Mouse (Mus musculus): ENCODE measurements around the gene Gm21992. TPM values are rescaled to one million over a fixed set of nuclear protein-coding genes. Genes with fewer than 3 reads are reported as not detected.

Gene Gm21992
- total RNA-seq, 1 experiment: 40.0 TPM

GRCm38 (mm10) chr19:4700656-4701055 is 110.8 kb downstream of the Gm21992 start:
- no peak overlapping the region for H3K27ac ChIP-seq (ENCODE audit: insufficient read depth, low read depth, low read length, poor library complexity, severe bottlenecking)
- in situ Hi-C loops (cut with MboI; ENCODE audit: low sequenced_read_pairs in 2 of 2, unreplicated experiment in 2 of 2): no loop called here
- no peaks in the 10 kb centered on the region for H3K36me3 ChIP-seq (ENCODE audit: control insufficient read depth, insufficient read depth, low read length, poor library complexity, severe bottlenecking)
- H3K9ac ChIP-seq (ENCODE audit: insufficient read depth, low read depth, low read length, poor library complexity, severe bottlenecking): no peak overlapping the region
- H3K9me3 ChIP-seq (ENCODE audit: control insufficient read depth, insufficient read depth, low read depth, low read length): no peaks in the 10 kb centered on the region
- DNase-seq (ENCODE audit: low read depth, low spot score): no peak
- no peaks in the 10 kb centered on the region; a peak in 1 of 4 replicates for H3K4me1 ChIP-seq (ENCODE audit: control insufficient read depth in 2 of 2, insufficient read depth in 2 of 2, low read length in 2 of 2, poor library complexity in 1 of 2)
- H3K4me3 ChIP-seq (ENCODE audit: insufficient read depth in 1 of 2, low read depth in 1 of 2, low read length in 2 of 2, poor library complexity in 1 of 2, severe bottlenecking in 1 of 2): no peak overlapping the region
- no peak for TF ChIP-seq ZC3H11A (IDR thresholded peaks at IDR 0.05; ENCODE audit: borderline replicate concordance, low read depth, low read length)
- no peak for TF ChIP-seq CHD2 (IDR thresholded peaks at IDR 0.05; ENCODE audit: low read depth, low read length)
- no peak for TF ChIP-seq HCFC1 (IDR thresholded peaks at IDR 0.05; ENCODE audit: borderline replicate concordance, insufficient read depth, low read length)
- TF ChIP-seq MAFK (IDR thresholded peaks at IDR 0.05; ENCODE audit: insufficient read depth, low read depth, low read length): no peak
- TF ChIP-seq ZNF384 (IDR thresholded peaks at IDR 0.05; ENCODE audit: low read depth, low read length): no peak

DNA sequence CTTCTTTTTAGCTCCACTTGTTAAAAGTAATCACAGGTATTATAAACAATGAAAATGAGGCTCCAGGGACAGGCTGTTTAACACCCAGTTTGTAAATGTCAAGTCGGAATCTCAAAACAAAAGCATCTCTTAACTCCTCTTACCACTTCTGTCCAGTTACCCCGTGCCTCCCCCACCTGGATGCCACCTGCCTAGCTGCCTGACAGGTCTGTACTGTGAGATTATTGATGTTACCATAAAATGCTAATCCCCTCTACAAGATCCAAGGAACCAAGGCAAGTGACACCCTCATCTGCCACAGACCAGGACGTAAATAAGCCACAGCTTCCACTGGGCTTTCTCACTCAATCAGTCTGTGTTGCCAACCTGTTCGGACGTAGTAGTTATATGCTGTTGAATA is 111.6 kb downstream of the Gm21992 start:
- Histone ChIP-seq H3K27ac (ENCODE audit: insufficient read depth, low read depth, low read length, poor library complexity, severe bottlenecking) (no peak overlapping the region), H3K9me3 (ENCODE audit: control insufficient read depth, insufficient read depth, low read depth, low read length) (no peaks in the 10 kb centered on the region), H3K36me3 (ENCODE audit: control insufficient read depth, insufficient read depth, low read length, poor library complexity, severe bottlenecking) (no peaks in the 10 kb centered on the region), H3K9ac (ENCODE audit: insufficient read depth, low read depth, low read length, poor library complexity, severe bottlenecking) (no peak overlapping the region), H3K4me1 (ENCODE audit: control insufficient read depth in 2 of 2, insufficient read depth in 2 of 2, low read length in 2 of 2, poor library complexity in 1 of 2) (no peaks in the 10 kb centered on the region; a peak in 1 of 4 replicates), H3K4me3 (ENCODE audit: insufficient read depth in 1 of 2, low read depth in 1 of 2, low read length in 2 of 2, poor library complexity in 1 of 2, severe bottlenecking in 1 of 2) (no peak overlapping the region)
- in situ Hi-C loops (cut with MboI; ENCODE audit: low sequenced_read_pairs in 2 of 2, unreplicated experiment in 2 of 2): no loop called here
- TF ChIP-seq HCFC1 (IDR thresholded peaks at IDR 0.05; ENCODE audit: borderline replicate concordance, insufficient read depth, low read length): no peak
- TF ChIP-seq MAFK (IDR thresholded peaks at IDR 0.05; ENCODE audit: insufficient read depth, low read depth, low read length): no peak
- no peak for TF ChIP-seq ZNF384 (IDR thresholded peaks at IDR 0.05; ENCODE audit: low read depth, low read length)
- no peak for TF ChIP-seq ZC3H11A (IDR thresholded peaks at IDR 0.05; ENCODE audit: borderline replicate concordance, low read depth, low read length)
- no peak for TF ChIP-seq CHD2 (IDR thresholded peaks at IDR 0.05; ENCODE audit: low read depth, low read length)
- DNase-seq (ENCODE audit: low read depth, low spot score): no peak

GRCm38 (mm10) chr19:4698856-4699255 is 112.6 kb downstream of the Gm21992 start:
- Histone ChIP-seq H3K4me1 (ENCODE audit: control insufficient read depth in 2 of 2, insufficient read depth in 2 of 2, low read length in 2 of 2, poor library complexity in 1 of 2) (no peaks in the 10 kb centered on the region; a peak in 1 of 4 replicates), H3K36me3 (ENCODE audit: control insufficient read depth, insufficient read depth, low read length, poor library complexity, severe bottlenecking) (no peaks in the 10 kb centered on the region), H3K27ac (ENCODE audit: insufficient read depth, low read depth, low read length, poor library complexity, severe bottlenecking) (no peak overlapping the region), H3K4me3 (ENCODE audit: insufficient read depth in 1 of 2, low read depth in 1 of 2, low read length in 2 of 2, poor library complexity in 1 of 2, severe bottlenecking in 1 of 2) (no peak overlapping the region), H3K9ac (ENCODE audit: insufficient read depth, low read depth, low read length, poor library complexity, severe bottlenecking) (no peak overlapping the region), H3K9me3 (ENCODE audit: control insufficient read depth, insufficient read depth, low read depth, low read length) (no peaks in the 10 kb centered on the region)
- TF ChIP-seq HCFC1 (IDR thresholded peaks at IDR 0.05; ENCODE audit: borderline replicate concordance, insufficient read depth, low read length): no peak
- TF ChIP-seq ZNF384 (IDR thresholded peaks at IDR 0.05; ENCODE audit: low read depth, low read length): no peak
- TF ChIP-seq CHD2 (IDR thresholded peaks at IDR 0.05; ENCODE audit: low read depth, low read length): no peak
- TF ChIP-seq ZC3H11A (IDR thresholded peaks at IDR 0.05; ENCODE audit: borderline replicate concordance, low read depth, low read length): no peak
- no peak for TF ChIP-seq MAFK (IDR thresholded peaks at IDR 0.05; ENCODE audit: insufficient read depth, low read depth, low read length)
- in situ Hi-C loops (cut with MboI; ENCODE audit: low sequenced_read_pairs in 2 of 2, unreplicated experiment in 2 of 2): no loop called here
- no peak for DNase-seq (ENCODE audit: low read depth, low spot score)

- no peak for TF ChIP-seq ZC3H11A (IDR thresholded peaks at IDR 0.05; ENCODE audit: borderline replicate concordance, low read depth, low read length)
- Histone ChIP-seq H3K9ac (ENCODE audit: insufficient read depth, low read depth, low read length, poor library complexity, severe bottlenecking) (peak within 1 kb of the TSS; percentile 54), H3K9me3 (ENCODE audit: control insufficient read depth, insufficient read depth, low read depth, low read length) (no peaks in the 10 kb centered on the region), H3K4me3 (ENCODE audit: insufficient read depth in 1 of 2, low read depth in 1 of 2, low read length in 2 of 2, poor library complexity in 1 of 2, severe bottlenecking in 1 of 2) (peak within 1 kb of the TSS; percentile 58 to 79), H3K36me3 (ENCODE audit: control insufficient read depth, insufficient read depth, low read length, poor library complexity, severe bottlenecking) (no peaks in the 10 kb centered on the region), H3K27ac (ENCODE audit: insufficient read depth, low read depth, low read length, poor library complexity, severe bottlenecking) (no peak within 1 kb of the TSS), H3K4me1 (ENCODE audit: control insufficient read depth in 2 of 2, insufficient read depth in 2 of 2, low read length in 2 of 2, poor library complexity in 1 of 2) (no peaks in the 10 kb centered on the region; a peak in 1 of 4 replicates)
- no peak for DNase-seq (ENCODE audit: low read depth, low spot score)
- in situ Hi-C loops (cut with MboI; ENCODE audit: low sequenced_read_pairs in 2 of 2, unreplicated experiment in 2 of 2): no loop called here
These were observed 113.2 kb downstream of the Gm21992 start, which contains the start of gene Gm960 for GRCm38 (mm10) chr19:4698205-4698677. Gm960 (minus strand) TSS chr19:4698668.

- H3K4me3 ChIP-seq (ENCODE audit: insufficient read depth in 1 of 2, low read depth in 1 of 2, low read length in 2 of 2, poor library complexity in 1 of 2, severe bottlenecking in 1 of 2): peak overlapping the region; percentile 58 to 79; a peak in 2 of 4 replicates
- DNase-seq (ENCODE audit: low read depth, low spot score): no peak
- in situ Hi-C loops (cut with MboI; ENCODE audit: low sequenced_read_pairs in 2 of 2, unreplicated experiment in 2 of 2): no loop called here
- H3K9me3 ChIP-seq (ENCODE audit: control insufficient read depth, insufficient read depth, low read depth, low read length): no peaks in the 10 kb centered on the region
- no peaks in the 10 kb centered on the region; a peak in 1 of 4 replicates for H3K4me1 ChIP-seq (ENCODE audit: control insufficient read depth in 2 of 2, insufficient read depth in 2 of 2, low read length in 2 of 2, poor library complexity in 1 of 2)
- H3K27ac ChIP-seq (ENCODE audit: insufficient read depth, low read depth, low read length, poor library complexity, severe bottlenecking): no peak overlapping the region
- no peak overlapping the region for H3K9ac ChIP-seq (ENCODE audit: insufficient read depth, low read depth, low read length, poor library complexity, severe bottlenecking)
- no peak for TF ChIP-seq CHD2 (IDR thresholded peaks at IDR 0.05; ENCODE audit: low read depth, low read length)
- TF ChIP-seq HCFC1 (IDR thresholded peaks at IDR 0.05; ENCODE audit: borderline replicate concordance, insufficient read depth, low read length): no peak
- TF ChIP-seq ZNF384 (IDR thresholded peaks at IDR 0.05; ENCODE audit: low read depth, low read length): no peak
- no peak for TF ChIP-seq ZC3H11A (IDR thresholded peaks at IDR 0.05; ENCODE audit: borderline replicate concordance, low read depth, low read length)
- TF ChIP-seq MAFK (IDR thresholded peaks at IDR 0.05; ENCODE audit: insufficient read depth, low read depth, low read length): no peak
- H3K36me3 ChIP-seq (ENCODE audit: control insufficient read depth, insufficient read depth, low read length, poor library complexity, severe bottlenecking): no peaks in the 10 kb centered on the region
These were observed 113.7 kb downstream of the Gm21992 start for GRCm38 (mm10) chr19:4697721-4698120.
